Mouse (Mus musculus): ENCODE data around the gene Rnf130.

- no peak for TF ChIP-seq POLR2A (IDR thresholded peaks at IDR 0.05; ENCODE audit: low read depth, low read length)
- TF ChIP-seq MAX (IDR thresholded peaks at IDR 0.05; ENCODE audit: low read length), result no peak
- no peak for TF ChIP-seq ZMIZ1 (IDR thresholded peaks at IDR 0.05; ENCODE audit: low read depth, low read length)
- no peak for TF ChIP-seq JUN (IDR thresholded peaks at IDR 0.05; ENCODE audit: insufficient read depth, low read depth, low read length)
- TF ChIP-seq CHD2 (IDR thresholded peaks at IDR 0.05; ENCODE audit: low read length), result no peak
Measured at GRCm38 (mm10) chr11:50028416-50028815, 3.3 kb downstream of the Rnf130 start.
